Mouse (Mus musculus) liver, adult 2 months (tissue): ENCODE measurements around the gene Med27.

Experiments used
- CTCF ChIP-seq: fragments of 200-500 bp; IDR thresholded peaks from 2 replicates; pipeline ENCODE4 v1.5.1; 2011; ENCODE audit warnings: low read depth, low read length, control low read depth
- POLR2A ChIP-seq: fragments of 200-500 bp; IDR thresholded peaks from 2 replicates; pipeline ENCODE4 v1.6.1; 2011; ENCODE audit warnings: low read length, control low read depth; ENCODE audit not compliant: insufficient read depth; ENCODE audit errors: extremely low read depth

- no peak for TF ChIP-seq CTCF
- TF ChIP-seq POLR2A = no peak
Measured at GRCm38 (mm10) chr2:29400234-29400633, 53.6 kb downstream of the Med27 start.
